Mouse (Mus musculus): Measurements from ENCODE around the gene Chtop.

Chtop gene

GRCm38 (mm10) chr3:90465081-90465685 is 44.1 kb downstream of the Chtop start:
- DNase-seq (ENCODE audit: low read depth, low spot score), result peak; percentile 22

- no peak for DNase-seq (ENCODE audit: low read depth, low spot score)
Observed at GRCm38 (mm10) chr3:90464552-90465080, 44.7 kb downstream of the Chtop start.

- no peak for DNase-seq (ENCODE audit: low read depth, low spot score)
Observed at GRCm38 (mm10) chr3:90462579-90462978, 46.7 kb downstream of the Chtop start.

- no peak for DNase-seq (ENCODE audit: low read depth, low spot score)
Observed at GRCm38 (mm10) chr3:90461935-90462334, 47.4 kb downstream of the Chtop start.

- DNase-seq (ENCODE audit: low read depth, low spot score), result no peak
Observed at GRCm38 (mm10) chr3:90460315-90460714, 49.0 kb downstream of the Chtop start.

GRCm38 (mm10) chr3:90459727-90460126 is 49.6 kb downstream of the Chtop start:
- no peak for DNase-seq (ENCODE audit: low read depth, low spot score)

GRCm38 (mm10) chr3:90454931-90455330 is 54.4 kb downstream of the Chtop start:
- DNase-seq (ENCODE audit: low read depth, low spot score), result no peak

GRCm38 (mm10) chr3:90451396-90452095 is 57.8 kb downstream of the Chtop start:
- DNase-seq (ENCODE audit: low read depth, low spot score), result peak; percentile 81

GRCm38 (mm10) chr3:90450874-90451273 is 58.4 kb downstream of the Chtop start:
- DNase-seq (ENCODE audit: low read depth, low spot score), result no peak

Data from brain, adult 2 months (tissue).